Mouse (Mus musculus): ENCODE measurements around the gene Tle4. TPM values are rescaled to one million over a fixed set of nuclear protein-coding genes. Genes with fewer than 3 reads are reported as not detected.

Gene Tle4
- polyA plus RNA-seq, 1 experiment = not detected

DNA sequence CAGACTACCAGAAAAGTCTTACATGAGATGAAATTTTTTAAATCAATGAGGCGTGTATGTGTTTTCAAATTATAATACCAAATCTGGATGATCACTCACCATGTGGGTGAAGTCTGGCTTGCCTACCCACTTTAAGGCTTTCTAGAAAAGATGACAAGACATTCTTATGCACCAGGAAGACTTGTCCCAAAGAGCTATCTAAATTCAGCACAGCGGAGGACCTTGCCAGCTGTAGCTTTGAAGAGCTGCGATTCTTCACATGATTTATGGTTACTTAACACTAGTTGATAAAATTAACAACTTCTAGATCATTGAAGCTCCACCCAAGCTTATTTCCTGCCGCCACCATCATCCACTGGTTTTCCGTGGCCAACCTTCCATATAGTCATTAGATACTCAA lies 176.2 kb downstream of the Tle4 start:
- Histone ChIP-seq H3K4me1 (ENCODE audit: control insufficient read depth, insufficient read depth, low read length) (no peaks in the 10 kb centered on the region), H3K27ac (ENCODE audit: insufficient read depth, low read depth, low read length) (no peak overlapping the region), H3K4me3 (ENCODE audit: insufficient read depth, low read depth, low read length) (no peak overlapping the region)
- 95% methylated on average over 5 of the region's 5 CpGs for WGBS
- TF ChIP-seq POLR2A (IDR thresholded peaks at IDR 0.05; ENCODE audit: insufficient read depth, low read depth, low read length) = no peak
- TF ChIP-seq CTCF (IDR thresholded peaks at IDR 0.05; ENCODE audit: insufficient read depth, low read depth, low read length) = no peak

DNA sequence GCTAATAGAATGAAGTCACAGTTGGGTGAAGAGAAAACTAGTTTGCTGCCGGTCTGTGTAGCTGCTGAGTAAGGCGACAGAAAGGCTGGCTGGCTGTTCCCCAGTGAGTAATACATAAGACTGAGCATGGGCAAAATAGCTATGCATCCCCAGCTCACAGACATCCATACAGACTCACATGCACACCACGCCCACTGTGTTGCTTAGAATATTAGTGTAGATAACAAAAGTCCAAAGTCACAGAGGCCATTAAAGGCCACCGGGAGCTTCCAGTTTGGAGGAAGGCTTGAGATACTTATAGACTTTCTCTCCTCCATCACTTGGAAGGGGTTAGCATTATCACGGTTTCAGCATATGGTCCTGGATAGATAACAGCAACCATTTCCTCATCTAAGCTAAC lies 178.0 kb downstream of the Tle4 start:
- H3K4me1 ChIP-seq (ENCODE audit: control insufficient read depth, insufficient read depth, low read length) = no peaks in the 10 kb centered on the region
- WGBS = 79% methylated on average over 5 of the region's 5 CpGs
- no peak overlapping the region for H3K4me3 ChIP-seq (ENCODE audit: insufficient read depth, low read depth, low read length)
- H3K27ac ChIP-seq (ENCODE audit: insufficient read depth, low read depth, low read length) = no peak overlapping the region
- TF ChIP-seq CTCF (IDR thresholded peaks at IDR 0.05; ENCODE audit: insufficient read depth, low read depth, low read length) = no peak
- no peak for TF ChIP-seq POLR2A (IDR thresholded peaks at IDR 0.05; ENCODE audit: insufficient read depth, low read depth, low read length)

DNA sequence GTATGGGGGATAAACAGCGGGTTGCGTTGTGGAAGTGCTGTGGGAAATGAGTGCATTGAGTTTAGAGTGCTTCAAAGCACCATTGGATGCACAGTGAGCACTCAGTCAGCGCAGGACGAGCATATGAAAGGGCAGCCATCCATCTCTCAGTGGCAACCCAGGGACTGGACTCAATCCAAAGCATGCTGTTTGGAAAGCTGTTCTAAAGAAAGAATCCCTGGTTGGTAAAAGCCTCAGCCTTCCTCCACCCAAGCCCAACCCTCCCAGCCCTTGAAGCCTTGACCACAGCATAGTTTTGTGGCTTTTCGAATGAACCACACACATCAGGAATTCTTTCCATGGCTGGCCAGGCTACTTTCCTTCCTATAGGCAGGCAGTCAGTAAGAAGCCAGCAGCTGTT lies 181.0 kb downstream of the Tle4 start:
- Histone ChIP-seq H3K4me3 (ENCODE audit: insufficient read depth, low read depth, low read length) (no peak overlapping the region), H3K4me1 (ENCODE audit: control insufficient read depth, insufficient read depth, low read length) (no peaks in the 10 kb centered on the region), H3K27ac (ENCODE audit: insufficient read depth, low read depth, low read length) (no peak overlapping the region)
- 45% methylated on average over 5 of the region's 5 CpGs for WGBS
- TF ChIP-seq CTCF (IDR thresholded peaks at IDR 0.05; ENCODE audit: insufficient read depth, low read depth, low read length) (no peak), POLR2A (IDR thresholded peaks at IDR 0.05; ENCODE audit: insufficient read depth, low read depth, low read length) (no peak)

DNA sequence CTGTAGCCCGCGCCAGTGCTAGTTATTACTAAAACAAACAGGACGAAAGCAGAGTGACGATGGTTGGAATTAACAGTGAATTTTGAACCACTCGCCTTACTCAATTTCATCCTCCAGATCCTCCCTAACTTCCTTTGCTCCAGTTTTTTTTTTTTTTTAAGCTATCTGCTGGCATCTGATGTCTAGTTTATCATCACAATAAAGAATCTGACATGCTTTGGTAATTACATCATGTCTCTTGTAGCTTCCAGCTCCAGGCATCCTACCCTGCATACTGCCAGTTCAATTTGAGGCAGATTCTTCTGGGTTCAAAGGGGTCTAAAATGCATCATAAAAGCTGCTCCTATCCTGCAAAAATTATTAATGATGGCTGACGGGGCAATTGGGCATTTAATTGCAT lies 181.9 kb downstream of the Tle4 start:
- Histone ChIP-seq H3K4me1 (ENCODE audit: control insufficient read depth, insufficient read depth, low read length) (no peaks in the 10 kb centered on the region), H3K4me3 (ENCODE audit: insufficient read depth, low read depth, low read length) (no peak overlapping the region), H3K27ac (ENCODE audit: insufficient read depth, low read depth, low read length) (no peak overlapping the region)
- WGBS = 37% methylated on average over 6 of the region's 6 CpGs
- no peak for TF ChIP-seq CTCF (IDR thresholded peaks at IDR 0.05; ENCODE audit: insufficient read depth, low read depth, low read length)
- no peak for TF ChIP-seq POLR2A (IDR thresholded peaks at IDR 0.05; ENCODE audit: insufficient read depth, low read depth, low read length)

DNA sequence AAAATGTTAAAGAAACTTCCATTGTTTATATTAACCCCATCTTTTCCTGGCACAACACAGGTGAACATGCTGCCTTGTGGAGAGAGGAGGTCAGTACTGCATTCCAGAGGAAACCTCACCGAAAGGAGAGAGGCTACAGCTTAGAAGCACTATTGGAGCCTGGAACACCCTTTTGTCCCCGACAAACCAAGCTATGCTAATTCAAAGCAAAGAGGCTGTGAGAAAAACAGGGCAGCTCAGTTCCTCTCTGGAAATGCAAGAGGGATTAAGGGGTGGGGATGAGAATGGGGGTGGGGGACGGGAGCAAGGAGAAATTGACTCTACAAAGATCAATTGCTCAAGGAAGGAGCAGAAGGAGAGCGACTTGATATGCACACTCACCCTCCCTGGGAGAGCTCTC lies 182.9 kb downstream of the Tle4 start:
- 25% methylated on average over 4 of the region's 4 CpGs for WGBS
- Histone ChIP-seq H3K4me1 (ENCODE audit: control insufficient read depth, insufficient read depth, low read length) (no peaks in the 10 kb centered on the region), H3K4me3 (ENCODE audit: insufficient read depth, low read depth, low read length) (no peak overlapping the region), H3K27ac (ENCODE audit: insufficient read depth, low read depth, low read length) (no peak overlapping the region)
- no peak for TF ChIP-seq CTCF (IDR thresholded peaks at IDR 0.05; ENCODE audit: insufficient read depth, low read depth, low read length)

DNA sequence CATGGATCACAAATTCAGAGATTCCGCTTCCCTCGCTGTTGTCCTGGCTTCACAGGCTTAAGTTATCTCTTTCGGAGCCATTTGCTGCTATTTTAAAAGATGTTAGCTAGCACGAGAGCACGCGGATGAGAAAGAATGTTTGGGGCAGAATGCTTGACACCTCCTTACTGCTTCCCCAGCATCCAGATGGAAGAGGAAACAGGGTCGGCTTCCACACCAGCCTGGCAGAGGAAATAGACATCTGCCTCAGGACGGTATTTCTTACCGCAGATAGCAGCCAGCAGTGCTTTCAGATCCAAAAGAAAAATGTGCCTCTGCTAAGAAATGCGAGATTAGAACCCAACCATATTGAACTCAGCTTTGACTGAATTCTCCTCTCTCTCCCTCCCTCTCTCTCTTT lies 191.2 kb downstream of the Tle4 start:
- Histone ChIP-seq H3K4me3 (ENCODE audit: insufficient read depth, low read depth, low read length) (no peak overlapping the region), H3K4me1 (ENCODE audit: control insufficient read depth, insufficient read depth, low read length) (no peaks in the 10 kb centered on the region), H3K27ac (ENCODE audit: insufficient read depth, low read depth, low read length) (no peak overlapping the region)
- WGBS = 71% methylated on average over 10 of the region's 10 CpGs
- TF ChIP-seq CTCF (IDR thresholded peaks at IDR 0.05; ENCODE audit: insufficient read depth, low read depth, low read length) = no peak
- no peak for TF ChIP-seq POLR2A (IDR thresholded peaks at IDR 0.05; ENCODE audit: insufficient read depth, low read depth, low read length)
